ENCODE assay signal across 9 mouse cellular contexts in genomic region chr4:106281492-106282122, GRCm38 (mm10). TPM values are rescaled to one million over a fixed set of nuclear protein-coding genes. Genes with fewer than 3 reads are reported as not detected.
DNase-seq lines count a peak whose midpoint lies in the region; ATAC-seq and TF ChIP-seq lines count a peak whose summit lies in the region.
"Had no signal": no experiment of that assay in that cellular context is flagged by ENCODE, and none has a peak within 500 bp of the region (broad histone marks: within the 10 kb centered on the region; RNA-seq: fewer than 3 reads in every experiment).

No protein-coding gene starts in this region.

- peaks cover 0 to 20% of the 10 kb centered on the region in 2 experiments; a peak in 2 of 4 replicates for H3K4me1 ChIP-seq in CH12.LX (ENCODE audit: control insufficient read depth in 1 of 2, insufficient read depth in 2 of 2)
- peaks cover 5% of the 10 kb centered on the region for H3K4me1 ChIP-seq in embryonic fibroblast, embryonic 13.5 days (ENCODE audit: control insufficient read depth, insufficient read depth, low read length)
- H3K4me1 ChIP-seq in kidney, embryonic 15.5 days: peaks cover 12% of the 10 kb centered on the region; the same call in 1 of the 2 replicates
- no peaks in the 10 kb centered on the region for H3K4me1 ChIP-seq in liver, postnatal 0 days (ENCODE audit: insufficient read depth)
- no peaks in the 10 kb centered on the region for H3K4me1 ChIP-seq in midbrain, embryonic 14.5 days (ENCODE audit: control insufficient read depth, insufficient read depth, low read length)

- 48% methylated on average over 8 of the region's 8 CpGs for WGBS in kidney, embryonic 15.5 days
- WGBS in liver, postnatal 0 days (ENCODE audit: insufficient replicate concordance): 55% methylated on average over 8 of the region's 8 CpGs
- WGBS in midbrain, embryonic 14.5 days: 74% methylated on average over 8 of the region's 8 CpGs

- dilution Hi-C loops in CH12.LX (cut with MboI; ENCODE audit: extremely low pct_ligation_motif_present, extremely low pct_unique_long_range_greater_than_20kb, low sequenced_read_pairs): no loop called here

- no peak overlapping the region for H3K9ac ChIP-seq in CH12.LX (ENCODE audit: insufficient read depth, low read depth)
- H3K9ac ChIP-seq in kidney, embryonic 15.5 days: no peak overlapping the region
- no peak overlapping the region for H3K9ac ChIP-seq in liver, postnatal 0 days (replicated peaks)
- no peak overlapping the region for H3K9ac ChIP-seq in midbrain, embryonic 14.5 days (replicated peaks; ENCODE audit: low read length)

- no peak for TF ChIP-seq POLR2A in CH12.LX (IDR thresholded peaks at IDR 0.05; ENCODE audit: low read depth, low read length)
- no peak for TF ChIP-seq POLR2A in embryonic fibroblast, embryonic 13.5 days (IDR thresholded peaks at IDR 0.05; ENCODE audit: low read depth, low read length)

- H3K79me2 ChIP-seq in CH12.LX (replicated peaks; ENCODE audit: control insufficient read depth, extremely low read depth, insufficient read depth, poor library complexity, severe bottlenecking): no peaks in the 10 kb centered on the region

- TF ChIP-seq RAD21 in CH12.LX (IDR thresholded peaks at IDR 0.05; ENCODE audit: low read depth, low read length): no peak

- H3K27ac ChIP-seq in CH12.LX (ENCODE audit: insufficient read depth, low read depth): no peak overlapping the region
- H3K27ac ChIP-seq in embryonic fibroblast, embryonic 13.5 days (ENCODE audit: insufficient read depth, low read length): peak overlapping the region; percentile 25; the same call in 1 of the 2 replicates
- peak overlapping the region; percentile 38 for H3K27ac ChIP-seq in kidney, embryonic 15.5 days
- no peak overlapping the region for H3K27ac ChIP-seq in liver, postnatal 0 days (ENCODE audit: low read depth)
- no peak overlapping the region for H3K27ac ChIP-seq in midbrain, embryonic 14.5 days (replicated peaks; ENCODE audit: low read depth, low read length)

- ATAC-seq in kidney, embryonic 15.5 days (replicated peaks; ENCODE audit: low FRiP score): peak; percentile 79
- no peak for ATAC-seq in liver, postnatal 0 days
- no peak for ATAC-seq in midbrain, embryonic 14.5 days (ENCODE audit: low FRiP score, low TSS enrichment)

- DNase-seq in adrenal gland, postnatal 25 days: peak; percentile 8
- no peak for DNase-seq in adrenal gland, adult 8-10 months
- peak; percentile 21 for DNase-seq in CH12.LX (ENCODE audit: extremely low read depth)
- peak; percentile 22 for DNase-seq in liver, postnatal 0 days
- DNase-seq in retina, embryonic 14.5 days (ENCODE audit: low spot score): no peak
- DNase-seq in midbrain, embryonic 14.5 days: no peak

- peak; percentile 81 for TF ChIP-seq EP300 in CH12.LX (IDR thresholded peaks at IDR 0.05; ENCODE audit: low read length)
- TF ChIP-seq EP300 in liver, postnatal 0 days (IDR thresholded peaks at IDR 0.05; ENCODE audit: low read depth): no peak

- TF ChIP-seq CTCF in CH12.LX (conservative IDR thresholded peaks at IDR 0.05 in 1 of 2, IDR thresholded peaks at IDR 0.05 in 1 of 2; ENCODE audit: low read depth in 2 of 2, low read length in 2 of 2): no peak
- no peak for TF ChIP-seq CTCF in embryonic fibroblast, embryonic 13.5 days (IDR thresholded peaks at IDR 0.05; ENCODE audit: borderline replicate concordance, insufficient read depth, low read length)
- TF ChIP-seq CTCF in liver, postnatal 0 days (IDR thresholded peaks at IDR 0.05; ENCODE audit: low read depth): no peak

- peak overlapping the region; percentile 35 for H3K4me2 ChIP-seq in CH12.LX (ENCODE audit: insufficient read depth, low read depth, poor library complexity, severe bottlenecking)
- no peak overlapping the region for H3K4me2 ChIP-seq in kidney, embryonic 15.5 days
- no peak overlapping the region for H3K4me2 ChIP-seq in liver, postnatal 0 days (ENCODE audit: low read depth, low read length)
- H3K4me2 ChIP-seq in midbrain, embryonic 14.5 days (ENCODE audit: low read length): no peak overlapping the region

- peak overlapping the region; percentile 21 to 49 (median 29) for H3K4me3 ChIP-seq in CH12.LX (replicated peaks in 1 of 3; ENCODE audit: low read depth in 2 of 3, low read length in 2 of 3, poor library complexity in 1 of 3)
- H3K4me3 ChIP-seq in embryonic fibroblast, embryonic 13.5 days (ENCODE audit: insufficient read depth, low read length): no peak overlapping the region
- H3K4me3 ChIP-seq in kidney, embryonic 15.5 days (replicated peaks): no peak overlapping the region
- H3K4me3 ChIP-seq in liver, postnatal 0 days (ENCODE audit: low read depth, low read length): no peak overlapping the region
- H3K4me3 ChIP-seq in midbrain, embryonic 14.5 days (replicated peaks; ENCODE audit: low read depth, low read length): no peak overlapping the region
- H3K4me3 ChIP-seq: myocyte had no signal

- in situ Hi-C loops in CH12.LX (cut with MboI; ENCODE audit: low pct_ligation_motif_present, low pct_unique_long_range_greater_than_20kb, low sequenced_read_pairs): no loop called here

- H3K9me3 ChIP-seq in CH12.LX (replicated peaks; ENCODE audit: low read length): peaks cover 3% of the 10 kb centered on the region
- H3K9me3 ChIP-seq in kidney, embryonic 15.5 days (replicated peaks): no peaks in the 10 kb centered on the region
- no peaks in the 10 kb centered on the region for H3K9me3 ChIP-seq in liver, postnatal 0 days (ENCODE audit: low read length)
- no peaks in the 10 kb centered on the region for H3K9me3 ChIP-seq in midbrain, embryonic 14.5 days (ENCODE audit: control insufficient read depth, low read length)

- no peaks in the 10 kb centered on the region for H3K36me3 ChIP-seq in CH12.LX (replicated peaks in 1 of 2; ENCODE audit: control insufficient read depth in 1 of 2, insufficient read depth in 1 of 2, low read length in 1 of 2)
- H3K36me3 ChIP-seq in kidney, embryonic 15.5 days: no peaks in the 10 kb centered on the region
- H3K36me3 ChIP-seq in liver, postnatal 0 days (replicated peaks; ENCODE audit: insufficient read depth, low read length): no peaks in the 10 kb centered on the region
- no peaks in the 10 kb centered on the region for H3K36me3 ChIP-seq in midbrain, embryonic 14.5 days (ENCODE audit: control insufficient read depth, insufficient read depth, low read length)

- H3K27me3 ChIP-seq in CH12.LX (replicated peaks): no peaks in the 10 kb centered on the region
- no peaks in the 10 kb centered on the region for H3K27me3 ChIP-seq in kidney, embryonic 15.5 days
- H3K27me3 ChIP-seq in liver, postnatal 0 days (ENCODE audit: insufficient read depth, low read length): no peaks in the 10 kb centered on the region
- no peaks in the 10 kb centered on the region for H3K27me3 ChIP-seq in midbrain, embryonic 14.5 days (ENCODE audit: control insufficient read depth, insufficient read depth, low read length)

TF ChIP-seq in CH12.LX, 34 proteins besides CTCF, POLR2A, EP300 and RAD21 (continues in another document):
- no peak for TF ChIP-seq ELF1 (IDR thresholded peaks at IDR 0.05; ENCODE audit: low read depth, low read length)
- 0 out of 2 replicates have a peak, but pooled peaks have one; percentile 11 for TF ChIP-seq MYC (IDR thresholded peaks at IDR 0.05; ENCODE audit: low read depth, low read length)
- peak; percentile 4; the same call in 1 of the 2 replicates for TF ChIP-seq JUN (IDR thresholded peaks at IDR 0.05; ENCODE audit: insufficient read depth, low read depth, low read length)
- TF ChIP-seq TBP (conservative IDR thresholded peaks at IDR 0.05; ENCODE audit: low read depth, low read length): no peak
- peak; percentile 9; the same call in 1 of the 2 replicates for TF ChIP-seq MAX (IDR thresholded peaks at IDR 0.05; ENCODE audit: low read length)
- TF ChIP-seq MAZ (IDR thresholded peaks at IDR 0.05; ENCODE audit: low read depth, low read length): no peak
- no peak for TF ChIP-seq ZMIZ1 (IDR thresholded peaks at IDR 0.05; ENCODE audit: low read depth, low read length)
- no peak for TF ChIP-seq E2F4 (IDR thresholded peaks at IDR 0.05; ENCODE audit: insufficient replicate concordance, low read depth, low read length)
- TF ChIP-seq ETS1 (conservative IDR thresholded peaks at IDR 0.05; ENCODE audit: low read depth, low read length): 0 out of 2 replicates have a peak, but pooled peaks have one; percentile 24
- TF ChIP-seq RCOR1 (conservative IDR thresholded peaks at IDR 0.05; ENCODE audit: low read depth, low read length): no peak
- TF ChIP-seq NRF1 (IDR thresholded peaks at IDR 0.05; ENCODE audit: low read depth, low read length): no peak
- no peak for TF ChIP-seq KAT2A (IDR thresholded peaks at IDR 0.05; ENCODE audit: insufficient replicate concordance, low read length)
- TF ChIP-seq HCFC1 (IDR thresholded peaks at IDR 0.05; ENCODE audit: low read depth, low read length): no peak
- TF ChIP-seq JUND (conservative IDR thresholded peaks at IDR 0.05; ENCODE audit: low read depth, low read length): no peak; the same call in 1 of the 2 replicates
- no peak for TF ChIP-seq ZC3H11A (IDR thresholded peaks at IDR 0.05; ENCODE audit: low read depth, low read length)
- TF ChIP-seq USF2 (conservative IDR thresholded peaks at IDR 0.05; ENCODE audit: low read depth, low read length): no peak
- TF ChIP-seq GABPA (IDR thresholded peaks at IDR 0.05; ENCODE audit: insufficient replicate concordance, low read depth, low read length): no peak
- TF ChIP-seq NELFE (IDR thresholded peaks at IDR 0.05; ENCODE audit: low read depth, low read length): no peak
- peak; percentile 9; the same call in 1 of the 2 replicates for TF ChIP-seq MXI1 (IDR thresholded peaks at IDR 0.05; ENCODE audit: low read depth, low read length)
- TF ChIP-seq CHD2 (IDR thresholded peaks at IDR 0.05; ENCODE audit: low read length): no peak
- TF ChIP-seq MEF2A (IDR thresholded peaks at IDR 0.05; ENCODE audit: borderline replicate concordance, low read depth, low read length): no peak
- TF ChIP-seq SIN3A (IDR thresholded peaks at IDR 0.05; ENCODE audit: low read length): 0 out of 2 replicates have a peak, but pooled peaks have one; percentile 64
- 0 out of 2 replicates have a peak, but pooled peaks have one; percentile 15 for TF ChIP-seq TCF12 (IDR thresholded peaks at IDR 0.05; ENCODE audit: low read depth, low read length)

RNA-seq across cellular contexts. Expression of gene Usp24, which starts 34.4 kb away (rescaled TPM):
- 41.1 and 46.0 TPM in 2 replicates for total RNA-seq in adrenal gland, postnatal 25 days (2021)
- 10 to 100 TPM; 37.1 to 55.0 (median 45.8) TPM for total RNA-seq in adrenal gland, adult 8-10 months (2022)
- 13.9 and 16.7 TPM in 2 replicates for total RNA-seq in CH12.LX (2012; rRNA removed)
- total RNA-seq in CH12.LX (2014; rRNA removed): 12.2 and 13.0 TPM in 2 replicates
- 20.4 and 25.7 TPM in 2 replicates for polyA plus RNA-seq in CH12.LX (2012; ENCODE audit: insufficient read length, low read depth)
- 31.1 and 35.4 TPM in 2 replicates for polyA plus RNA-seq in embryonic fibroblast, embryonic 13.5 days (2011; ENCODE audit: insufficient read length, low read depth, missing spikeins)
- polyA plus RNA-seq in kidney, embryonic 15.5 days (2015; fragmentation: Nextera tagmentation; extraction: Ambion mirVana): 8.3 and 9.3 TPM in 2 replicates
- polyA plus RNA-seq in liver, postnatal 0 days (2015; fragmentation: Nextera tagmentation; extraction: Ambion mirVana): 4.7 TPM in 2 replicates
- polyA plus RNA-seq in midbrain, embryonic 14.5 days (2014; fragmentation: Nextera tagmentation; extraction: Ambion mirVana): 12.6 and 13.9 TPM in 2 replicates

Comparison
In these comparisons a context has a peak if more than half of its experiments do, and no peak if none do; other contexts are left out.
1. DNase-seq: peak in adrenal gland, postnatal 25 days (single experiment), CH12.LX (single experiment) and liver, postnatal 0 days (single experiment); none in adrenal gland, adult 8-10 months (single experiment), retina, embryonic 14.5 days (single experiment) and midbrain, embryonic 14.5 days (single experiment).
2. H3K27ac ChIP-seq: peak in embryonic fibroblast, embryonic 13.5 days (single experiment) and kidney, embryonic 15.5 days (single experiment); none in CH12.LX (single experiment), liver, postnatal 0 days (single experiment) and midbrain, embryonic 14.5 days (single experiment).
3. H3K4me3 ChIP-seq: peak in CH12.LX (3 of 3); none in embryonic fibroblast, embryonic 13.5 days (single experiment), kidney, embryonic 15.5 days (single experiment), liver, postnatal 0 days (single experiment) and midbrain, embryonic 14.5 days (single experiment).